Mouse (Mus musculus) olfactory bulb, adult 2 months (tissue): ENCODE results near the gene Cblc. TPM values are rescaled to one million over a fixed set of nuclear protein-coding genes. Genes with fewer than 3 reads are reported as not detected.
"Not testable (repeated sequence)": the region's sequence is repeated elsewhere in the genome, so short reads cannot be mapped to it uniquely, and the experiment has no call there.

Experiments used
- H3K27ac ChIP-seq: fragments of 200-500 bp; 2 replicates; pipeline ENCODE4 v1.5.1; 2012; ENCODE audit warnings: low read depth, low read length; ENCODE audit not compliant: insufficient read depth
- H3K4me1 ChIP-seq: fragments of 200-500 bp; 2 replicates; pipeline ENCODE4 v1.6.1; 2012; ENCODE audit warnings: low read length; ENCODE audit not compliant: control insufficient read depth, insufficient read depth
- H3K4me3 ChIP-seq: fragments of 200-500 bp; 2 replicates; pipeline ENCODE4 v1.5.1; 2012; ENCODE audit warnings: mild to moderate bottlenecking, low read depth, low read length, moderate library complexity; ENCODE audit not compliant: insufficient read depth
- CTCF ChIP-seq: fragments of 200-500 bp; IDR thresholded peaks from 2 replicates; pipeline ENCODE4 v1.5.1; 2012; ENCODE audit warnings: low read depth, mild to moderate bottlenecking, low read length, moderate library complexity; ENCODE audit not compliant: insufficient read depth
- POLR2A ChIP-seq: fragments of 200-500 bp; IDR thresholded peaks from 2 replicates; pipeline ENCODE4 v1.6.1; 2012; ENCODE audit warnings: mild to moderate bottlenecking, low read depth, low read length, moderate library complexity; ENCODE audit not compliant: insufficient read depth
- WGBS: fragments of 180-500 bp; shearing (Covaris S2); methylation state at CpG from one replicate; pipeline ENCODE4 v1.1.7; 2018; 5-methylcytosine and 5-hydroxymethylcytosine counted together
- polyA plus RNA-seq: library from polyadenylated mRNA; stranded (reverse); fragments of >200 nt; gene quantifications from 2 replicates; pipeline ENCODE4 v1.2.4, GENCODE M21; 2012; ENCODE audit warnings: low replicate concordance; ENCODE audit not compliant: missing spikeins, insufficient read depth, insufficient read length

Cblc gene
- polyA plus RNA-seq, 1 experiment, result not detected

- Histone ChIP-seq H3K27ac (no peak overlapping the region), H3K4me3 (no peak overlapping the region), H3K4me1 (peaks cover 15% of the 10 kb centered on the region)
- TF ChIP-seq POLR2A (no peak), CTCF (no peak)
- 10% methylated on average over 22 of the region's 22 CpGs for WGBS
Measured at GRCm38 (mm10) chr7:19811114-19811513, 14.5 kb upstream of the Cblc start.

- Histone ChIP-seq H3K4me1 (peaks cover 11% of the 10 kb centered on the region), H3K4me3 (peak overlapping the region; percentile 4; the same call in 1 of the 2 replicates), H3K27ac (no peak overlapping the region)
- 10% methylated on average over 27 of the region's 27 CpGs for WGBS
- no peak for TF ChIP-seq CTCF
- no peak for TF ChIP-seq POLR2A
Measured at GRCm38 (mm10) chr7:19809369-19809768, 12.8 kb upstream of the Cblc start.

GRCm38 (mm10) chr7:19806356-19806969 is 9.9 kb upstream of the Cblc start:
- H3K4me1 ChIP-seq, result peaks cover 11% of the 10 kb centered on the region
- 84% methylated on average over 8 of the region's 8 CpGs for WGBS
- TF ChIP-seq POLR2A, result no peak
- TF ChIP-seq CTCF, result no peak
- no peak overlapping the region for H3K27ac ChIP-seq
- H3K4me3 ChIP-seq, result no peak overlapping the region

- Histone ChIP-seq H3K27ac (no peak overlapping the region), H3K4me3 (no peak overlapping the region), H3K4me1 (no peaks in the 10 kb centered on the region)
- 15% methylated on average over 7 of the region's 7 CpGs for WGBS
- no peak for TF ChIP-seq POLR2A
- peak; percentile 44; the same call in 1 of the 2 replicates for TF ChIP-seq CTCF
Measured at GRCm38 (mm10) chr7:19802995-19803394, 6.4 kb upstream of the Cblc start.

- TF ChIP-seq CTCF (0 out of 2 replicates have a peak, but pooled peaks have one; percentile 16), POLR2A (no peak)
- H3K27ac ChIP-seq, result no peak overlapping the region
- WGBS, result 24% methylated on average over 2 of the region's 2 CpGs
- H3K4me3 ChIP-seq, result no peak overlapping the region
- H3K4me1 ChIP-seq, result no peaks in the 10 kb centered on the region
Measured at GRCm38 (mm10) chr7:19800764-19801163, 4.2 kb upstream of the Cblc start.

- no peaks in the 10 kb centered on the region for H3K4me1 ChIP-seq
- no peak overlapping the region for H3K4me3 ChIP-seq
- WGBS, result 12% methylated on average over 18 of the region's 18 CpGs
- H3K27ac ChIP-seq, result no peak overlapping the region
- no peak for TF ChIP-seq POLR2A
- TF ChIP-seq CTCF, result no peak
Measured at GRCm38 (mm10) chr7:19796254-19796653, 355 bp downstream of the Cblc start.

- no peaks in the 10 kb centered on the region for H3K4me1 ChIP-seq
- no peak overlapping the region for H3K27ac ChIP-seq
- 53% methylated on average over 2 of the region's 2 CpGs for WGBS
- no peak for TF ChIP-seq POLR2A
- TF ChIP-seq CTCF, result no peak
- H3K4me3 ChIP-seq, result no peak overlapping the region
Measured at GRCm38 (mm10) chr7:19795236-19795635, 1.4 kb downstream of the Cblc start.

GRCm38 (mm10) chr7:19792701-19793630 is 3.6 kb downstream of the Cblc start:
- Histone ChIP-seq H3K27ac (no peak overlapping the region), H3K4me3 (no peak overlapping the region), H3K4me1 (no peaks in the 10 kb centered on the region)
- WGBS, result 85% methylated on average over 19 of the region's 19 CpGs
- TF ChIP-seq CTCF, result no peak
- TF ChIP-seq POLR2A, result no peak

- not testable (repeated sequence) for H3K4me3 ChIP-seq, H3K4me1 ChIP-seq, H3K27ac ChIP-seq
- WGBS, result 88% methylated on average over 2 of the region's 2 CpGs
Measured at GRCm38 (mm10) chr7:19791504-19791903, 5.1 kb downstream of the Cblc start.
